Mouse (Mus musculus) heart, embryonic 16.5 days (tissue): Measurements from ENCODE around the gene Polr1e. TPM values are rescaled to one million over a fixed set of nuclear protein-coding genes. Genes with fewer than 3 reads are reported as not detected.
A peak's percentile ranks its signal among the peaks of the same experiment; 100 is the strongest.

Experiments used
- ATAC-seq: fragments of 200-750 bp; cut with Nextera tagmentation; replicated peaks from 2 replicates; pipeline ENCODE4 v1.8.0; 2017; ENCODE audit warnings: moderate number of reproducible peaks; ENCODE audit not compliant: insufficient read depth, low FRiP score; ENCODE audit errors: extremely low read depth
- H3K27ac ChIP-seq: fragments of 300-500 bp; sonication (generic); 2 replicates; pipeline ENCODE4 v1.5.1; 2014; ENCODE audit warnings: mild to moderate bottlenecking, low read length, control low read depth, moderate library complexity
- H3K27me3 ChIP-seq: fragments of 300-500 bp; sonication (generic); 2 replicates; pipeline ENCODE4 v1.6.1; 2014; ENCODE audit warnings: low read length, mixed read lengths; ENCODE audit not compliant: control insufficient read depth, insufficient read depth
- H3K36me3 ChIP-seq: fragments of 300-500 bp; sonication (generic); 2 replicates; pipeline ENCODE4 v1.6.1; 2014; ENCODE audit not compliant: control insufficient read depth, insufficient read depth
- H3K4me1 ChIP-seq: fragments of 300-500 bp; sonication (generic); 2 replicates; pipeline ENCODE4 v1.6.1; 2014; ENCODE audit warnings: low read length, mixed read lengths; ENCODE audit not compliant: control insufficient read depth, insufficient read depth
- H3K4me2 ChIP-seq: fragments of 300-500 bp; sonication (generic); 2 replicates; pipeline ENCODE4 v1.6.1; 2014; ENCODE audit warnings: low read depth, mild to moderate bottlenecking, control low read depth, low read length
- H3K4me3 ChIP-seq: fragments of 300-500 bp; sonication (generic); 2 replicates; pipeline ENCODE4 v1.5.1; 2014; ENCODE audit warnings: mild to moderate bottlenecking, control low read depth, low read length
- H3K9ac ChIP-seq: fragments of 300-500 bp; sonication (generic); 2 replicates; pipeline ENCODE4 v1.6.1; 2014; ENCODE audit warnings: low read length, control low read depth
- H3K9me3 ChIP-seq: fragments of 300-500 bp; sonication (generic); replicated peaks from 2 replicates; pipeline ENCODE4 v1.6.1; 2016; ENCODE audit warnings: low read length; ENCODE audit not compliant: control insufficient read depth
- WGBS: fragments of 180-500 bp; shearing (Covaris S2); extraction: QIAGEN DNeasy Blood & Tissue Kit; methylation state at CpG from one replicate; pipeline ENCODE4 v1.1.7; 2014; 5-methylcytosine and 5-hydroxymethylcytosine counted together
- polyA plus RNA-seq: library from polyadenylated mRNA; unstranded; fragments of >200 nt; fragmentation: Nextera tagmentation; extraction: Ambion mirVana; gene quantifications from 2 replicates; pipeline ENCODE4 v1.2.1, GENCODE M21; 2015

The Polr1e gene
- polyA plus RNA-seq, 1 experiment from 2014 or later: 90.4 TPM

DNA sequence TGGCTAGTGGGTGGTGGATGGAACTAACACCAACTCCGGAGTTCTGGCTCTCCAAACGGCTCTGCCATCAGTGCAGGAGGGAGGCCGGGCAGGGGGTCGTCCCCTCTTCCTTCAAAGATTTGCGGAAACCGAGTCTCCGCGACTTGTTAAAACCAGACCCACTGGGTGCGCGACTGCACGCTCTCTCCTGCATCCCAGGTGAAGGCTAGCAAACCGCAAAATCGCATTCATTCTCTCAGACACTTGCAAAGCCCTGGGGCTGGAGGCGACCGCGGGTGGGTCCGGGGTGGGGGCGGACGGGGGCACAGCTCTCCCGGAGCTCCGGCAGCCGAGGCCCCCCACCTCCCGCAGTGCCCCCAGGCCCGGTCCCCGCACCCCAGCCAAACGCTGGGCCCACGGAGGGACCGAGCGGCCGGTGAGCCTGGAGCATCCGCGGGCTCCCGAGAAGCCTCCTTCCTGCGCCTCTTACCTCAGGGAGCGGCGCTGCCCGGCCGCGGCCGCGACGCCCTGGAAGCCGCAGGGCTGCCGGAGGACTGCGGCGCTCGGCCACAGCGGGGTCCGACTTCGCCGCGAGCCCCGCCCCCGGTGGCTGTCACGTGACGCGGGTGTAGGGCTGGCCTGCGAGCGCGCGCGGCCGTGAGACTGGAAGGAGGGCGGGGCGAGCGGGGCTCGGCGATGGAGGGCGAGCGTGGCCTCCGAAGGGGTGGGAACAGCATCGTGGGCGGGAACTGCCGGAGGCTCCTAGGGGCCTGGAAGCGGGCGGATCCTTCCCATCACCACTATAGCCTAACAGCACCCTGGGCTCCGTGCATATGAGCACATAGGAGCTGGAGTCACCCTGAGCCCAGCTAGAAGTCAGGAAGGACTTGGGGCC, 65.9 kb downstream of the Polr1e start, which contains the start of gene Fbxo10:
TSS of gene Fbxo10 (minus strand) at position 584 of the 874 bp plus-strand sequence.
- Histone ChIP-seq H3K4me3 (peak within 1 kb of the TSS; percentile 94), H3K27me3 (no peaks in the 10 kb centered on the region), H3K36me3 (no peaks in the 10 kb centered on the region), H3K27ac (peak within 1 kb of the TSS; percentile 87), H3K9ac (peak within 1 kb of the TSS; percentile 96), H3K4me1 (peaks cover 19% of the 10 kb centered on the region), H3K4me2 (peak within 1 kb of the TSS; percentile 63), H3K9me3 (no peaks in the 10 kb centered on the region)
- WGBS: under 1% methylated on average over 75 of the region's 77 CpGs
- peak; percentile 96 for ATAC-seq

GRCm38 (mm10) chr4:45084895-45085290, 66.5 kb downstream of the Polr1e start:
- WGBS: 40% methylated on average over 8 of the region's 8 CpGs
- Histone ChIP-seq H3K4me1 (peaks cover 19% of the 10 kb centered on the region), H3K9ac (peak overlapping the region; percentile 30), H3K4me3 (peak overlapping the region; percentile 94), H3K9me3 (no peaks in the 10 kb centered on the region), H3K27ac (peak overlapping the region; percentile 70), H3K36me3 (no peaks in the 10 kb centered on the region), H3K4me2 (peak overlapping the region; percentile 63), H3K27me3 (no peaks in the 10 kb centered on the region)
- ATAC-seq: no peak

Other genes with a start within 250 kb of the Polr1e start
- gene Grhpr, start 37.2 kb upstream of the Polr1e start, polyA plus RNA-seq: 97.7 and 107 TPM in 2 replicates
- gene Zbtb5, start 6.2 kb upstream of the Polr1e start, polyA plus RNA-seq: 14.0 and 15.7 TPM in 2 replicates
- gene Fbxo10, start 66.0 kb downstream of the Polr1e start, polyA plus RNA-seq: 22.5 and 24.1 TPM in 2 replicates
- gene Tomm5, start 89.5 kb downstream of the Polr1e start, polyA plus RNA-seq: 243 and 262 TPM in 2 replicates
- gene Frmpd1, start 166.3 kb downstream of the Polr1e start, polyA plus RNA-seq: 1.2 and 1.4 TPM in 2 replicates